Mouse (Mus musculus) spleen, adult 2 months (tissue): Measurements from ENCODE around the gene Epb41l1.

Experiments used
- CTCF ChIP-seq: fragments of 200-500 bp; IDR thresholded peaks from 2 replicates; pipeline ENCODE4 v1.5.1; 2011; ENCODE audit warnings: mild to moderate bottlenecking, inconsistent platforms; ENCODE audit not compliant: insufficient read depth, insufficient read length, insufficient replicate concordance; ENCODE audit errors: extremely low read depth
- POLR2A ChIP-seq: fragments of 200-500 bp; IDR thresholded peaks from 2 replicates; pipeline ENCODE4 v1.6.1; 2011; ENCODE audit warnings: low read depth, low read length, inconsistent platforms

DNA sequence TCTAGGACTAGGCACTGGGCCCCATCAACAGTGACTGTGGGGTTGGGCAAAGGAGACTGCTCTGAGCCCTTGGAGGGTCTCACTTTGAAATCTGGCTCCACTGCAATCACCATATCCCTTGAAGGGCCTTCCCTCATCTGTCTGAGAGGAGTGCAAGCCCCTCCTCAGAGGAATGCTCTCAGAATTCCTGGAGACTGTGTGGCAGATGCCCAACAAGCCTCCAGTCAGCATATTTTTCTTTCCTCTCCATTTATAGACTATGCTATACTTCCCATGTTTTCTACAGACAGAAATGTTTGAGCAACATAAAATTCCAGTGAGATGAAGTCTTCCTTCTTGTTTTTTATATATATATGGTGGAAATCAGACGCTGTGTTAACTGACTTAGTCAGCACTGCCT is 21.2 kb upstream of the Epb41l1 start:
- TF ChIP-seq CTCF: no peak
- no peak for TF ChIP-seq POLR2A
